Mouse (Mus musculus) myocyte (in vitro differentiated cells): ENCODE results near the gene Slc44a5.

Source experiments
- POLR2A ChIP-seq: IDR thresholded peaks from one replicate; pipeline ENCODE4 v1.6.1; 2011; ENCODE audit warnings: low read depth, mild to moderate bottlenecking, control low read depth, moderate library complexity; ENCODE audit not compliant: insufficient read length
- REST ChIP-seq: IDR thresholded peaks from one replicate; pipeline ENCODE4 v1.6.1; 2011; ENCODE audit warnings: mild to moderate bottlenecking, control low read depth, moderate library complexity; ENCODE audit not compliant: insufficient read depth, insufficient read length

DNA sequence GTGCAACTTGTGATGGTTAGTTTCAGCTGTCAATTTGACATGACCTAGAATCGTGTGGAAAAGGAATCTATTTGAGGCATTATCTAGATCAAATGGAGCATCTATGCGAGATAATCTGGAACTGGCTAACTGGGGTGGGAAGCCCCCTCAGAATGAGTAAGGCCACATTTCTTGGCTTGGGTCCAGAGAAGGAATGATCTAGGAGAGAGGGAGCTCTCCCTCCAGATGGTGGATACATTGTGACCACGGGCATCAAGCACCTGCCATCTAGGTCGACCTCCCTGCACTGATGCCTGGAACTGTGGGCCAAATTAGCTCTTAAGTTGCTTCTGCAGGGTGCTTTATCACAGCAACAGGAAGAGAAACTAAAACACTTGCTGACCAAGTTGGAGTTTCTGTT lies 155.8 kb downstream of the Slc44a5 start:
- TF ChIP-seq POLR2A: no peak
- TF ChIP-seq REST: no peak
